Mouse (Mus musculus): ENCODE data around the gene C1ql1.

C1ql1 gene

GRCm38 (mm10) chr11:102958431-102958830 is 11.9 kb upstream of the C1ql1 start:
- DNase-seq (ENCODE audit: low read depth, low spot score) = no peak

DNA sequence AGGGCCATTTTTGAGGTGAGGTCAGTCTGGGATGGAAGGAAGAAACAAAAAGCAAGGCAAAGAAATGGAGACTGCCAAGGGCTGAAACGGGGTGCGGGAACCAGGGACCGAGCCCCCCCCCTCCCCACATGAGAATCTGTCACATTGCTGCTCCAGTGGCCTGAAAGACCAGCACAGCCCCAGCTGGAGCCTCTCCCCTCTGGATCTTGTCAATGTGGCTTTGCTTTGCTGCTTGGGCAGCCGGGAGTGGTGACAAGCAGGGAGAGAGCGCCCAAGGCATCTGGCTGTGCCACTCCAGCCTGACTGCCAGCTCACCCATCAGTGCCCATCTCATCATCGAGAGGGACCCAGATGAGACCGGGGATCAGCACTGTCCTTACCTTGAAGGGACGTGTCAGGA is 11.2 kb upstream of the C1ql1 start:
- no peak for DNase-seq (ENCODE audit: low read depth, low spot score)

DNA sequence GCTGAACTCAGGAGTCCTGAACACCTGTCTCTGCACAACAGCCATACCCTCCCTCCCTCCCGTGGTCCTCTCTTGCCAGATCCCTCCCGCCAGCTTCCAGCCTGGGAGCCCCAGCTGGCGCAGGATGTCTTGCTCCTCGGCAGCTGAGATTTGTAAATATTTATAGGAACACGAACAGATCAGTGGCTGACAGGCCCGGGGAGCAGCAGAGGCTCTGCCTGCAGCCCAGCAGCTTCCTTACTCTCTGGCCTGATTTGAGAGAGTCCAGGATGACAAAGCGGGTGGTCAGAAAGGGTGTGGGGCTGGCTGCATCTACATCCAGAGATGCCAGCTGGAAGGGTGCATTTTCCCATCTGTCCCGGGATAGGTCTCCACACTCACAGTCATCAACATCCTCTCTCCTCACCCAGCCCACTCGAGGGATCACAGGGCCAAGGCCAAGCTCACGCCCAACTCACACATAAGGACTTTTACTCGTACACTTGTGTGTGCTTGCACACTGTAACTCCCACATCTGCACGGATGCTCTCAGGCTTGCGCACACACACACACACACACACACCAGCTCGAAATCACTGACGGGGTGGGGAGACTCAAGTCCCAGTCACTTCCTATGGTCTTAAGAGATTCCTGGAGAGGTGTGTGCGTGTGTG is 10.6 kb upstream of the C1ql1 start:
- no peak for DNase-seq (ENCODE audit: low read depth, low spot score)

DNA sequence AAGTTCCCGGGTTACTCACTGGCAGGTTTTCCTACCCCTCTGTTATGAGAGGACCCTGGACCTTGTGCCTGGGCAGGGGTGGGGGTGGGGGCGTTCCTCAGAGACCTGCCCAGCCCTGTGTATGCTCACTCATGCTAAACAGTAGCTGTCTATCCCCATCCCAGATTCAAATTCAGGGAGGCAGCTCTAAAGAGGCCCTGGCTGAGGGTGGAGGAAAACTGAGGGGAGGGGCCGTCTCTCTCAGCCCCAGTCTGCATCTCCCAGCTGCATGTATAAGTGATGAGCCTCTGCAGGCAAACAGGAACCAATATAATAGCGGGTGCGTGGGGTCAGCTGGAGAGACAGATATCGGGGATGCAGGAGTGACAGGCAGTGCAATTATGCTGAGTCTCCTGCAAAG is 6.4 kb upstream of the C1ql1 start:
- no peak for DNase-seq (ENCODE audit: low read depth, low spot score)

DNA sequence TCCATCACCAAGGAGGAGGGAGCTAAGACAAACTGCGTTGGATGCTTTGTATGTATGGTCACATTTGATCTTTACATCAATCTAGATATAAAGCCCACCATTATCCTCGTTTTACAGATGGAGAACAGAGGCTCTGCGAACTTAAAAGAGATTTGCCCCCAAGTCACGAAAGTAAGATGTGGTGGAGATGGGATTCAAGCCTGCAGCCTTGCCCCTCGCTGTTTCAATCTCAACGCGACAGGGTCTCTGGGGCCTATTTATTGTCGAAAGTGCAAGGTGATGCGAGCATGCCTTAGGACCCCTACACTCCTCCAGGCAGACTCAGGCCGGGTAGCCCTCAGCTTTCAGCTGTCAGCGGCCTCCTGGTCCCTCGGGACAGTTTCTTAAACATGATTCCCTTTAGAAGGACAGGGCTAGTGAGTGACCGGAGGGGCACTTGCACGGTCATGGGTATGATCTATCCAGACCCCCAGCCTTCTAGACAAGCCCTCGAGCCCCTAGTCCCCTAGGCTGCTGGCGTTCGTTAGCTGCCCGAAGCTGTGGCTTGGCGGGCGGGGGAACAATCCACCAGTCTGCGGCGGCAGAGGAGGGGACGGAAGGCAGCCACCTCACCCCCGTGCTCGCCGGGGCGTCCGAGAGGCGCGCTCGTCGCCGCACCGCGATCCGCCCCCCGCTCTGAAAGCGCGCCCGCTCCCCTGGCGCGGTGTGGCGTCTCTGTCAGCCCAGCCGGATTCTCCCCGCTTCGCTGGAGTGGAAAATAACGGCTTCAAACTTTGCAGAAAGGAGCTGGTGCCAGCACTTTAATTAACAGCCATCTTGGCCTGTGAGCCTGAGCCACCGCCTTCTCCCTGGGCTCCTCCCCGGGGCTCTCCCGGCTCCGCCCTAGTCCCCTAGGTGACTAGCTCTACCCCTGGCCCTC is 1.8 kb upstream of the C1ql1 start:
- no peak for DNase-seq (ENCODE audit: low read depth, low spot score)

GRCm38 (mm10) chr11:102946992-102947343 is 480 bp upstream of the C1ql1 start:
- no peak for DNase-seq (ENCODE audit: low read depth, low spot score)

DNA sequence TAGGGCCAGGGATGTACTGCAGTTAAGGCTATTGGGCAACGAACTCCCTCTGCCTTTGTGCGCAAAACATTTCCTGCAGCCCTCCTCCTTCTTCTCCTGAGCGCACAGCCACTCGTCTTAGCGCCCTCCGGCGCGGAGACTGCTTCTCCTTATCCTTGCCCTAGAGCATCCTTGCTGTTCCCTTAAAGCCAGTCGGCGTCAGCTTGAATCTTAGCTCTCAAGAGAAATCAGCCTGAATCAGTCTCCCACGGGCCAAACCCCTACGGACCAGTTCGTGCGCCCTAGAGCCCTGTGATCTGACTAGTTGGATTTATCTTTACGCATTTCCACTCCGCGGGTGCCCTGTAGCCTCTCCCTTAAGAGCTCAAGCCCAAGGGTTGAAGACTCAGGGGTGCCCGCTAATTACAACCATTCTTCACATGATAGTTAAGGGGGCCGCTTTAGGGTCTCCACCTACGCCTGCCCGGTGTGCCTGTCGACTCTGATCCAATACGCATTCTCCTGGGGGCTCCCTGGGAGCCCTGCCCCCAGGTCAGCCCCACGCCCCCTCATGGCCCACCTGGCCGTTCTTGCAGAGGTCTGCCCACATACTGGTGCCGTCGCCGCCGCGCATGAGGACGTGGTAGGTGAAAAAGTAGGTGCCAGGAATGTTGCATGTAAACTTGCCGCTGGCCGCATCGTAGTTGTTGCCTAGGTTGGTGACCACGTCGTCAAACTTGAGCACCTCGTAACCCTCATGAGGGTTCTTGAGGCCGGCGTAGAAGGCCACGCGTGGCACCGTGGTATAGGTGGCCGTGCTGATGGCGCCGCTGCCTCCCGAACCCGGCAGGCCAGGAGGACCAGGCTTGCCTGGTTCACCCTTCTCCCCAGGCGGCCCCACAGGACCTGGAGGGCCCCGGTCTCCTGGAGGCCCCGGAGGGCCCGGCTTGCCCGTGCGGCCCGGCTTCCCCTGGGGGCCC is 903 bp downstream of the C1ql1 start:
- no peak for DNase-seq (ENCODE audit: low read depth, low spot score)

DNA sequence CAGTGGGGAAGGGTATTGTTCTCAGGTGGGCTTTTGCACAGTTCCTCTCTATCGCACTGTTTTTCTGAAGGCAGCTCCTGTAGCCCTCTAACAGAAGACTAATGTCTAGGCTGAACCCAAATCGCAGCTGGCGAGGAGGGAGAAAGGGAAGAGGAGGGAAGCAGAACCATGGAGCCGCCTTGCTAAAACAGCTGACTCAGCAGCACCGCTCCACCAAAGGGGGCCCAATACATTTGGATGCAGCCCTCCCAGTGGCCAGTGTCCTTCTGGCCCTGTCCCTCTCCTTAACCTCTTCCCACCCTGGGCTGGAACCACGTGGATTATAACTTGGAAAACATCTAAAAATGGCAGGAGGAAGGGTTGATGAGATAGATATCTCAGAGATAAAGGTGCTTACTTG is 5.3 kb downstream of the C1ql1 start:
- DNase-seq (ENCODE audit: low read depth, low spot score) = no peak

- no peak for DNase-seq (ENCODE audit: low read depth, low spot score)
Measured at GRCm38 (mm10) chr11:102939024-102939675, 7.3 kb downstream of the C1ql1 start.

DNA sequence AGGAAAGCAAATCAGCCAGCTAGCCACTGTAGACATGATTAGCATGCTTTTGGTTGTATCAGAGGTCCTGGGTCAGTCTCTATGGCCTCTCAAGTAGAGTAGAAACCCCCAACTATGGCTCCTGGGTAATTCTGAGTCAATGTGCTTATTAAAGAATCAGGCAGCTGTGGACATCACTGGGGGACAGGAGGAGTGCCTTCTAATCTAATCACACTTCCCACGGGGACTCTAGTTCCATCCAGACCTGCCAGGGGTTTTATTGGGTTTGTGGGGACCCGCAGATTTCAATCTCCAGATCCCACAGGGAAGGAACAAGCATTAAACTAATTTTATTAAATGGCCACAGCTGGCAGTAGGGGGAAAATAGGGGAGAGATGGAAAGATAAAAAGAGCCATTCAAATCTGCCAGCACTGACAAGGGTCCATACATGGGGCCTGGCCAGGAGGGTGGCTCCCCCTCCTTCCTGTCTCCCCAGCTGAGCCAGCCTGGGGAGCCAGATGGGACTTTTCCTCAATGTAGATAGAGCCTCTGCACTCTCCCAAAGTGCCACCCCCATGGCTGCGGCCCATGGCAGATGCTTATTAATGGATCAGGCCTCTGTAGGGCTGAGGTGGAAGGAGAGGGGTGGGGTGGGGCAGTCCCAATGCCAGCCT is 8.8 kb downstream of the C1ql1 start:
- no peak for DNase-seq (ENCODE audit: low read depth, low spot score)

DNA sequence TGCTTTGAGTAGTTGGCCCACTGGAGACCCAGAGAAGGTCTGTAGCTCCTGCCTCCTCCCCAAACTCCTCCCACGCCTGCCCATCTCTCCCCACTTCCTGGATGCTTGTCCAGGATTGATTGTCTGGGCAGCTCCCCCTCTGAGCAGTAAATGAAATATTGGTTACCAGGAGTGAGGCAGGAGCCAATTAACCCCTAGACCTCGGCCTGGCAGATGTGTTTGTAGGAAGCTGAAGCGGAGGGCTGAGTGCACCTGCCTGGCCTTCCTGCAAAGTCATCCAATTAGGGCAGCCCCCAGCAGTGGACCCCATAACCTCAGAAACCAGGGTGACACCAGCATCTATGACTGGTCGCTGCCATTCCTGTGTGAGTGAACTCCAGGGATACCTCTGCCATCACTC is 10.2 kb downstream of the C1ql1 start:
- DNase-seq (ENCODE audit: low read depth, low spot score) = no peak

DNA sequence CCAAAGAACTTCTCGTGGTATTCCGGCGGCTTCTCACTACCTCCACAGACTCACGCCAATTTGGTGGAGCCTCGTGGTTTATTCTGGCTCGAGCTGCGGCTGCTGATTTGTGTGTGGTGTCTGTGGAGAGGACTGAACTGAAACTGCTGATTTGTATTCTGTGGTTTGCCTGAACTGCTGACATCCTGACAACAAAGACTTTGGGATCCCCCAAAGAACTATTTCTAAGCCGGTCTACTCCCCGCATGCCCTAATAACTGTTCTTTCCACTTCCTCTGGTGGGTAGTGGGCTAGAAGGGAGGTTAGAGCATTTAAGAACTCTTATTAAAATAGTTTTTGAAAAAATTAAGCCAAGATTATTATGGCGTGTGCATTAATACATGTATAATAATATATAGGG is 15.8 kb downstream of the C1ql1 start:
- DNase-seq (ENCODE audit: low read depth, low spot score) = no peak

DNA sequence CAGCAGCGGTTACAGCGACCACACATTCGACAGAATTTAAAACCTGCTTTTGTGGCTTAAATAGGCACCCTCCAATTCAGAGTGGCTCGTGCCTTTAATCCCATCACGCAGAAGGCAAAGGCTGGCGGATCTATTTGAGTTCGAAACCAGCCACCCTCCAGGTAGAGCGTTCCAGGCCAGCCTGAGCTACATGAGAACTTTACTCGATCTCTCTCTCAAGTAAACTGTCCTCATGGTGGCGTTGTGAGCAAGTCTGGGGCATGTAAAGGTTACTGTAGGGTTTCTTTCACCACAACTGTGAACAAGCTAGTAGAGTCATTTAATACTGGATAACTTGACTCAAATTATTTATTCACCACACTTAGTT is 21.2 kb downstream of the C1ql1 start:
- DNase-seq (ENCODE audit: low read depth, low spot score) = peak; percentile 60

GRCm38 (mm10) chr11:102924557-102925350 is 21.7 kb downstream of the C1ql1 start, which contains the start of gene Kif18b:
TSS of gene Kif18b (minus strand) at chr11:102925124.
- DNase-seq (ENCODE audit: low read depth, low spot score) = peak; percentile 97

DNA sequence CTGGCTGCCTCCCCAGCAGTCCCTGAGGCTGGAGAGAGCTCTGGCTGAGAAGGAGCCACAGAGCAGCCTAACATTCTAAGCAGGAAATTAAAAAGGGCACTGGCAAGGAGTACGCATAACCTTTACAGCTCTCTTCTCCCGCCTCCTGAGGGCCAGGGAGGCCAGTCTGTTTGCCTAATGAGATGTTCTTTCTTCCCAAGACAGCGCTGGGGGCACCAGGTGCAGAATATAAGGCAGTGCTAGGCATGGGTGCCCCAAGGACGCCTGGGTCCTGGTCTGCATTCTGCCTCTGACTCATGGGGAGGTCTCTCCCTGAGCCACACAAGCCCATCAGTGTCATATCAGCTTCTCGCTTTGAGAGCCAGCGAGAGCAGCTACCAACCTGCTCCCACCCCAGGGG is 25.0 kb downstream of the C1ql1 start:
- no peak for DNase-seq (ENCODE audit: low read depth, low spot score)

DNA sequence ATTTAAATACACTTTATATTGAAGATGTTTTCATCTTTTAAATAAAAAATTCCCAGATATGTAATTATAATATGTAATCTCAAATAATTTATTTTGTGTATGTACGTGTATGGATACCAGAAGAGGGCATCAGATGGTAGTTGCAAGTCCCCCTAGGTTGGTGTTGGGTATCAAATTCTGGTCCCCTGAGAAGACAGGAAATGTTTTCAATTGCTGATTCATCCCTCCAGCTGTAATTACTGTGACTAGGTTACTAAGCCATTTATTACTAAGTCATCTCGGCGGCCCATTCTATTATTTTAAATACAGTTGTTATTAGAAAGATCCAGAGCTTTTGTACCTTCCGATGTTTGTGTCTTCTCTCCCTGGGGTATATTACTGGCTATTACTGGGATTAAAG is 28.4 kb downstream of the C1ql1 start:
- DNase-seq (ENCODE audit: low read depth, low spot score) = no peak

- DNase-seq (ENCODE audit: low read depth, low spot score) = no peak
Measured at GRCm38 (mm10) chr11:102915380-102915779, 31.1 kb downstream of the C1ql1 start.

GRCm38 (mm10) chr11:102911376-102911775 is 35.1 kb downstream of the C1ql1 start:
- no peak for DNase-seq (ENCODE audit: low read depth, low spot score)

GRCm38 (mm10) chr11:102903654-102904053 is 42.8 kb downstream of the C1ql1 start:
- DNase-seq (ENCODE audit: low read depth, low spot score) = no peak

- no peak for DNase-seq (ENCODE audit: low read depth, low spot score)
Measured at GRCm38 (mm10) chr11:102902107-102902506, 44.4 kb downstream of the C1ql1 start.

Data from c-Kit-negative CD71-positive TER-119-positive erythroid progenitor cells, embryonic 14.5 days (primary cell).